Mouse (Mus musculus) right cerebral cortex, postnatal 10 days (tissue): Measurements from ENCODE around the gene Armc12.
A peak's percentile ranks its signal among the peaks of the same experiment; 100 is the strongest.

Source experiments
- DNase-seq, 2 experiments: peaks; one replicate each; pipeline ENCODE4 v3.0.0; 2021; ENCODE audit warnings: low spot score in 2 of 2

The Armc12 gene

DNA sequence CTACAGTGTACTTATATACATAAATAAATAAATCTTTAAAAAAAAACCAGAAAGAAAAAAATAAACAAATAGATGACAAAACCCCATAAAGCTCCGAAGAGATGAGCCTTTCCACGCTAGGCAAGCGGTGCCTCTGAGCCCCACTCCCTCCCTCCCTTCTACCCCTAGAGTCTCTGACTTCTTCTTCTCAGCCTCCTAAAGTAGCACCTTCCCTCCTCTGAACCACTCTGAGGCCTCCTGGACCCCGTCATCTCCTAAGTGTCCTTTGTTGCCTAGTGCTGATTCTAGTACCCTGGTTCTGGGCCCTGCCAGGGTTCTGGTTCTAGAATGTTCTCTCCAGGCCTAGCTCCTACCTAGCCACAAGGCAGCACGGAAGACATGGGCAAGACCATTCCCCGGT, at the start of gene Armc12:
Gene Armc12, plus strand, starts transcription at position 301 of the 400 bp plus-strand sequence.
- no peak for DNase-seq

GRCm38 (mm10) chr17:28484704-28485445, 45.7 kb upstream of the Armc12 start:
- peak; percentile 40 to 44 for DNase-seq

DNA sequence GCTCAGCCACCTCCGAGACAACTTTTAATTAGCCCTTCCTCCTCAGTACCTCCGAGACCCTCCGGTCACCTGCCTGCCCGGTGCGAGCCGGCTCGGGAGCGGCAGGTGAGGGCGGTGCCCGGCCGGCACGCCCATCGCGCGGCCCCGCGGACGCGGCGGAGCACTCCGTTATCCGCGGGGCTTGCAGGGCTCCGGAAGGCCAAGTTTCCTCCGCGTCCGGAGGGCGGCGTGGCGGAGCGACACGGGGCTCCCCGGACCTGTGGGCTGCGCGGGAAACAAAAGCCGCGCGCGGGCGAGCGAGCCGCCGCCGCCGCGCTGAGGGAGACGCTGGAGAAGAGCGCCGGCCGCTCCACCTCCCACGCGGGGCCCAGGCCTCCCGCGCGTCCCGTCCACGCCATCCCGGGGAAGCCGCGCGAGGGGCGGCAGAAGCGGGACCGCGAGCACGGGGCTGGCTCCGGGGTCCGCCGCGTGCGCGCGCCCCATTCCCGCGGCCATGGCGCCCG, 45.1 kb upstream of the Armc12 start:
- peak; percentile 38 to 56 for DNase-seq

- peak; percentile 97 for DNase-seq
These were observed 44.6 kb upstream of the Armc12 start for GRCm38 (mm10) chr17:28485977-28486400.

DNA sequence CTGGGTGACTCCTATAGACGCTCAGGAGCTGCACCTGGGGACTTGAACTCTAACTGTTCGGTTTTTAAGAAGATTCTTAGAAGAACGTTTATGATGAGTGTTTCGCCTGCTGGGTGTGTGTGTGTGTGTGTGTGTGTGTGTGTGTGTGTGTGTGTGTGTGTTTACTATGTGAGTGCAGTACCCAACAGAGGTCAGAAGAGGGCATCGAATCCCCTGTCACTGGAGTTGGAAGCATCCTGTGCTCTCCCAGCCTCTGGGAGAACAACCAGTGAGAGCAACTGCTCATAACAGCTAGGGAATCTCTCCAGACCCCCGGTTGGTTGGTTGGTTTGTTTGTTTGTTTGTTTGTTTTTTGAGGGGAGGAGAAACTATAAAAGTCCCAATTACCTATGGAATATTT, 43.9 kb upstream of the Armc12 start:
- peak in 1 of 2 experiments; percentile 32 for DNase-seq

DNA sequence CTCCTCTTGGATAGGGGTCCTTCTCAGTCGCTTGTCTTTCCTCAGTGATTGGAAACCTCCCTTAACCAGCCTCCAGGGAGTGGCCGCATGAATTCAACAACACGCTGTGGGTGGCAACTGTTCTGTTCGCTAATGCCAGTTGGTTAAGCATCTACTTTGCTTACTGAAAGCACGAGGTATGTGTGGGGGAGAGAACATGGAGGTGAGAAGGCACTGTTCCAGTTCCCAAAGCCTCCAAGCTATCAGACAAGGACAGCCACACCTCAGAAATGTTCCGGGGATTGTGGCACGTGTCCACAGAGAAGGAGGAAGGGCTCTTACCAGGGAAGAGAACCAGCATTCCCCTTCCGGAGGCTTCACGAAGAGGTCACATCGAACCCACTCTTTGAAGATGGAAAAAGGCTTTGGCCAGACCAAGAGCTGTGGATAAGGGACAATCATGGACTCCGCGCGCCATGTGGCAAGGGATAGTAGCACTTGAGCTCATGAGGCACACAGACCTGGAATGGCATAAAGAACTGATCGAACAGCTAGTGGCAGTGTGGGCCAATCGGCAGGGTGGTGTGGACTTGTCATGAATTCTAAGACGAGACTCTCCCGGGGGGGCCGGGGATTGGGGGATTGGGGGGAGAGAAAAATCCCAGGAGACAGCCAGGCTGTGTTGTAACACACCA, 42.9 kb upstream of the Armc12 start:
- no peak for DNase-seq

GRCm38 (mm10) chr17:28488258-28489013, 42.2 kb upstream of the Armc12 start:
- DNase-seq, result no peak

GRCm38 (mm10) chr17:28491035-28491770, 39.4 kb upstream of the Armc12 start:
- no peak for DNase-seq

DNA sequence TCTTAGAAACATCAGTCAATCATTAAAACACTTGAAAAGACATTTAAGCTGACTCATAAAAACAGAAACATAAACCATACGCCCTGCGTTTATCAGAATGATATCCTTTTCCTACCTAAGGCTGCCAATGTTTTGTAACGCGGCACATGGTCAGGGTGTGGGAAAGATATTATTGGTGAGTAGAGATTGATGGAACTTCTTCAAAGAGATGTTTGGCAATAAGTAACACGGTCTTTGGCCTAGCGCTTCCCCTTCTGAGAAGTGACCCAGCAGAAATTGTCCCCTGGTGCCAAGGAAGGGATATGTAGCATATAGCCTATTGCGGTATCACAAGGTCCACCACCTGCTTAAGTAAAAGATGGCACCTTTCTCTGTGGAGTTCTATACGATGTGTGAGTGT, 34.8 kb upstream of the Armc12 start:
- no peak for DNase-seq

DNA sequence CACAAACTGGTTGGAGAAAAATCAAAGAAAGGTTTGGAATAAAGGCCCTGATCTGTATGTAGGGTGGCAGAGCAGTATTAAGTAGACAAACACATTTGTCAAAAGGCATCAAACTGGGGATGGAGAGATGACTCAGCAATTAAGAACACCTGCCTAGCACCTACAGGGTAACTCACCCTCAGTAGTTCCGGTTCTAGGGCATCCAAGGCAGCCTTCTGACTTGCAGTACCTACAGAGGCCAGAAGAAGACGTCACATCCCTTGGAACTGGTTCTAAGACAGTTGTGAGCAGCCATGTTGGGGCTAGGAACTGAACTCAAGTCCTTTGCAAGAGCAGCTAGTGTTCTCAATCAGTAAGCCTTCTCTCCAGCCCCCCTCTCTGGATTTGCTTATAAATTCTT, 31.4 kb upstream of the Armc12 start:
- no peak for DNase-seq

- no peak for DNase-seq
These were observed 30.1 kb upstream of the Armc12 start for GRCm38 (mm10) chr17:28500465-28500864.

DNA sequence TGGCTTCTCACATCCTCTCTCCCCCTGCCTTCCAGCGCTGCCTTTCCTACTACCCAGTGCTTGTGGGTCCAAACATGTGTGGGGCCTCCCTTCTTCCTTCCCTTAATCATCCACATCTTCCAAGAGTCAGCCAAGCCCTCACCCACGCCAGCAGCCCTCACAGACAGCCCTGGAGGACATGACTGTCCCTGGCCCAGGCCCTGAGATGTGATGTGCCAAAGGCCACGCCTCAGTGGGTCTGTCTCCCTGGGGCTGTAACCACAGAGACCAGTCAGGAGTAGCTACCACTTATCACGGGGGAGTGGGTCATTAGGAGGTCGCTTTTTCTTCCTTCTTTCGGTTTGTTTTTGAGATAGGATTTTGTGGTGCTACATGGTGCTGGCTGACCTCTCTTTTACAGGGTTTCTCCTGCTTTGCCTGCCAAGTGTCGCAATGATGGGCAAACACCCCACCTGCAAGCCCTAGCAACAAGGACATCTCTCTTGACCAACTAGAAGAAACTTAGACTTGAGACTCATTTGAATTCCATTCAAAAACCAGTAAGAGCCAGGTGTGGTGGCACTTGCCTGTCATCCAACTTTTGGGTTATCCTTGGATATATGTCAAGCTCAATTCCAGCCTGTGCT, 28.3 kb upstream of the Armc12 start:
- DNase-seq, result no peak

GRCm38 (mm10) chr17:28504182-28504581, 26.4 kb upstream of the Armc12 start:
- no peak for DNase-seq

DNA sequence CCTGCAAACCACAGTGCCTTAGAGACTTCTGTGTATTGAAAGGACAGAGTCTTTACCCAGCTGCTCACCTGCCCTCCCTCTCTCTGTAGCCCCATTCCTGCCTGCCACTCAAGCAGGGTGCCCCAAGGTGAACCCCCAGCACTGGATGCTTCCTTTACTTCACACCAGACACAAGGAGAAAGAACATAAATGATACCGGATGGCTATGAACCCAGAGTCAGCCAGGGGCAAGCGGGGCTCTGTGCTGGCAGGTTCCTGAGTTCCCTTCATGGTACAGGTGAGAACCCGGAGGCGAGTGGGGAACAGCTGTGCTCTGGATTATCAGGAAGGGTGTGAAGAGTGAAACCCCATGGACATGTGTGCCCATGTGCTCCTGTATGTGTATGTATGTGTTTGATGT, 25.0 kb upstream of the Armc12 start:
- no peak for DNase-seq

DNA sequence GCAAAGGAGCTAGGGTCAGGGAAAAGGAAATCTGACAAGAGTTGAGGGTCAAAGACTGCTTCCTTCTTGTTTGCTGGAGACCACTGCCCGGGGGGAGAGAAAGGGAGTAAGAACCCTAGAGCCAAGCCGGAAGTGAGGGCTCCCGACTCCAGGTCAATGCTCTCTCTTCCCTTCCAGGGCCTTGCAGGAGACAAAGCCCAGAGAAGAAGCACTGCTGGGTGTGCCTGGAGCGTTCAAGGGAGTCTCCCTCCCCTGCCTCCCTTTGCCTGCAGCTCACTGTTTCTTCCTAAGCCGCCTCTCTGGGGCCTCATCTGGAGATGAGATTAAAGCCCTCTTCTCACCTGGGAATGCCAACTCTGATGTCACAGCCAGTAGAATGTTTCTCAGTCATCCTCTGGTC, 23.7 kb upstream of the Armc12 start:
- DNase-seq, result no peak

GRCm38 (mm10) chr17:28507496-28507895, 23.1 kb upstream of the Armc12 start:
- DNase-seq, result no peak

GRCm38 (mm10) chr17:28510445-28511342, 19.9 kb upstream of the Armc12 start:
- DNase-seq, result no peak

DNA sequence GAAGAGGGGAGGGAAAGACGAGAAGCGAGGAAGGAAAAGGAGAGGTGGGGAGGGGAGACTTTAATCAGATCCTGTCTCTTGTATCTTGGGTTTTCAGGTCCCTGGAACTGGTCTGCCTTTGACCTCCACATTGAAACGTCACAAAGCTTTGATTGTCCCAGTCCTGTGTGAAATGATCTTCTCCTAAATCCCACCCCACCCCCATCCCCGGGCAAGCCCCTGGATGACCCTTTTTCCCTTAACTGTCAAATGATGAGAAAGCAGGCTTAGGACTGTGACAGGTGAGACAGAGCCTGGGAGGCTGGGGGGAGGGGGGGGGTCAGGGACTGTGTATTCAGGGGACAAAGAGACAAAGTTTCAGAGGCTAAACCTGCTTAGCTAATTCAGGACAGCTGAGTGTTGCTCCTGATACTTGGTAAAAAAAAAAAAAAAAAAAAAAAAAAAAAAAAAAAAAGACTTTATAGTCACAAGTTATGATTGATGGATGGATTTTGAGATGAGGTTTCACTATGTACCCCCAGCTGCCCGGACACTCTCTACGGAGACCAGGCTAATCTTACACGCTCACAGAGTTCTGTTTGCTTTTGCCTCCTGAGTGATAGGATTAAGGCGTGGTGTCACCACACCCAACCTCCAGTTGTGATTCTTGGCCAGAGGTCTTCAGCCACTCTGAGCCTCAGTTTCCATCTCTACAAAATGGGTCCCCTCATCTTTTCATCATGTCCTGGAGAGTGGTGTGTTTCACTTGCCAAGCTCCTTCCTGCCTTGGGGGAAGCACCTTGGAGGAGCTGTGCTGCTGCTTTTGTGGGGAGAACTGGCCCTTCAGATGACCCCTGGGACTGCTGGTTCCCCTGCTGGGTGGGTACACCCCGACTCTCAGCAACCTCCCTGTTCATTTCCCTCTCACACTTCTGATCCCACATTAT, 18.7 kb upstream of the Armc12 start:
- no peak for DNase-seq

- no peak for DNase-seq
These were observed 17.9 kb upstream of the Armc12 start for GRCm38 (mm10) chr17:28512696-28513095.
